Mouse (Mus musculus) large intestine, adult 2 months (tissue): Measurements from ENCODE around the gene Tmem232. TPM values are rescaled to one million over a fixed set of nuclear protein-coding genes. Genes with fewer than 3 reads are reported as not detected.

Experiments
- DNase-seq: peaks from one replicate; pipeline ENCODE4 v3.0.0-alpha.2; 2012; ENCODE audit warnings: low read depth, low spot score
- WGBS: fragments of 180-500 bp; shearing (Covaris S2); methylation state at CpG from one replicate; pipeline ENCODE4 v1.1.7; 2018; 5-methylcytosine and 5-hydroxymethylcytosine counted together
- polyA plus RNA-seq: library from polyadenylated mRNA; depleted of rRNA; stranded (reverse); fragments of >200 nt; gene quantifications from 2 replicates; pipeline ENCODE4 v1.2.3, GENCODE M21; 2012; rRNA removed

Gene Tmem232
- not detected in 2 replicates for polyA plus RNA-seq

DNA sequence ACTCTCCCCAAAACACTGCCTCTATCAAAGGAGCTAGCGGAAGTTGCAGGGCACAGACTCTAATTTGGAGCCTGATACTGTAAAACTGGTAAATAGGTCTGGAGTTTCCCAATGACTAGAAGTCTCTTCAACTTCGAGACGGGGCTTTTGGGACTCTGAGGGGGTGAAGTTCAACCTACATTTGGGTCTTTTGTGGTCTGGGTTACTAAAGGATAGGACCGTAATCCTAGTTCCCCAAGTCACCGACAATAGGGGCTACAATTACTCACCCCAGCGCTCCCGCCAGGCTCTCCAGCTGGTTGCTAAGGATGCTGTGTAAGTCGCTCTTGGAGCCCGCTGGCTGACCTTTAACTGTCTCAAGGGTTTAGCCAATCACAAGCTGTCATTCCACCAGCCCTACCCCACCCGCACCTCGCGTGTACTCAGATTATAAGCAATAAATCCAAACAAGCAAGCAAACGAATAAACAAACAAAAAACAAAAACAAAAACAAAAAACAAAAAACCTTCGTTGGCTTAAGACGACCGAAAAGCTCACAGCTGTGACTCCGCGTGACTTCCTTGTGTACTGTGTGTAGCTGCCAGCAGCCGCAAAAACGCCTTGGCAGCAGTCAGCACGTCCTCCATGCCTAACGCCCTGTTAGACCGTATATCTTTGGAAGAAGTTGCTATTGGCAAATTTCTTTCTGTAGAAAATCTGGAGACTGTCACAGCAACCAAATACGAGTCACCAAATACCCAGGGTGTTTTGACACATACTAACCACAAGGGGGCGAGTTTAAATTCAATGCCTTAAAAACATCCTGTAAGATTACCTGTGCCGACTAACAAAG lies at the start of gene Tmem232:
Gene Tmem232, minus strand, starts transcription at position 342 of the 832 bp plus-strand sequence.
- 11% methylated on average over 26 of the region's 26 CpGs for WGBS
- DNase-seq, result no peak

DNA sequence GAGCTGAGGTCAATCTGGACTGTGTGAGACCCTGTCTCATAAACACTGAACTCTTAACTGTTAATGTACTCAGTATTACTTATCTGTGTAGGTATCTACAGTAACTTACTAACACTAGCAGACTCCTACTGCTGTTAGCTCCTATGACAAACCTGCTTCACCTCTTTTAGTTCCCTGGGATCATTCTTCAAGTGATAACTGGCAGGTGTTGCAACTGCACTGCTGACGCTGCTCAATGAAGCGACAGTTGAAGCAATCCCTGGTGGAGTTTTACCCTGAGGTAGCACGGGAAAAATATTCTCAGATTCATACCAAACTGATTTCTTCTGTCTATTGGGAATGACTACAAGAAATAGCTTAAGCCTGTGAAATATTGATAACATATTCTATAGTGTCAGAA lies 46.3 kb upstream of the Tmem232 start:
- 80% methylated on average over 3 of the region's 3 CpGs for WGBS
- DNase-seq, result no peak

DNA sequence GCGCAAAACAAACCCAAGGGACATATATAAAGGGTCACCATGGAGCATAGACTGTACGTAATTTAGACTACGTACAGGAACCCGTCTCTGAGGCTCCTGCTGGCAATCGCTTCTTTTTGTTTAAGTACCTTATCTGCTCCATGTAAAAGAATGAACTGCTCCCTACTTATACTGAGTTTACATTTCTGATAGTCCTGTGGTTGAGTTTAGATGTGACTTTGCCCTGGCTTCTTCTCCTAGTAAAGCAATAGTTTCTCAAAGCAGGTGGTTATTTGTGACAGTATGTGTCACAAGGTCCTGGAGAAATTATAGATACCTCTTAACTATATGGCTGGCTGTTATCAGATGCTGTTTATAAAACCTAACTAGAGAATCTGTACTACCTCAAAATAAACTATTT lies 40.9 kb upstream of the Tmem232 start:
- DNase-seq, result no peak
- WGBS, result 89% methylated on average over 5 of the region's 5 CpGs

DNA sequence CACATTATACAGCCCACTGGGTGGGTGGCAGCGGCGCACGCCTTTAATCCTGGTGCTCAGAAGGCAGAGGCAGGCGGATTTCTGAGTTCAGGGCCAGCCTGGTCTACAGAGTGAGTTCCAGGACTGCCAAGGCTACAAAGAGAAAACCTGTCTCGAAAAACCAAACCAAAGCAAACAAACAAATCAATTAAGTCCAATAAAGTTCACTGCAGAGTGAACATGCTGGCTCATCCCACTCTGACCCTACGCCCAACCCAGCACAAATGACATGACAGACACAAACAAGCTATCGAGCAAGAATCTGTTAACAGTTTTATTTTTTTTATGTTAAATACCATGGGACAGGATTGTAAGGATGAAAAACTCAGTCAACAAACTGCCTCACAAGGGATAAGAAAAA lies 39.2 kb upstream of the Tmem232 start:
- DNase-seq, result no peak

DNA sequence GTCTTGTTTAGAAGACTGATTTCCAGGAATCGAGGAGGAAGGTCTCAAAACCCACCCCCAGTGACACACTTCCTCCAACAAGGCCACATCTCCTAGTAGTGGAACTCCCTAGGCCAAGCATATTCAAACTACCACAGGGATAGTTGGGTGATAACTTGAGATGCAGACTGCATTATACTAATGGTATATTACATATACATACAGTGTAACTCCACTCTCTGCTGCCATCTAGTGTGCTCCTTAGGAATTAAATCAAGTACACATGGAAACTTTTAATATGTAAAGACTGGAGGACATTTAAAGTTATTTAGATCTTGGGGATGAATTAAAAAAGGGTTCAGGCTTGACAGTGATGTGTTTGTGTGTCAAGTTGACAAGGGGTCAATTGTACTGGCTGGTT lies 34.8 kb upstream of the Tmem232 start:
- WGBS, result 60% methylated on average over 1 of the region's 1 CpGs

More for the DNA sequence above, 39.2 kb upstream of the Tmem232 start:
- 83% methylated on average over 7 of the region's 7 CpGs for WGBS

DNA sequence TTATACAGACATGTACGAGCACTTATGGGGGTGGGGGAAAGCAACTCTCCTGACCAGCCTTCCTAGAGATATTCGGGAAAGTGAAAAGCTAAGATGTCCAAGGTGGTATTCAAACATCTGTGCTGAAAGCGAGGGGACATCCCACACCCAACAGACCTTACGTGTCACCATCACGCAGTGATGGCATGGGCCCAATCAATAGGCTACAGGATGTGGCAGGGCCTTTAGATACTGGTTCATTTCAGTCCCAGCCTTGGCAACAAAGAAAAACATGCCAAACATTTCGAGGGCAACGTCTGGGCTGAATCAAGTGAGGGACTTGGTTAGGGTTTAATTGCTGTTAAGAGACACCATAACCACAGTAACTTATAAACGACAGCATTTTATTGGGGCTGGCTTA lies 34.3 kb upstream of the Tmem232 start:
- 59% methylated on average over 8 of the region's 8 CpGs for WGBS
- no peak for DNase-seq

More for the DNA sequence above, 34.8 kb upstream of the Tmem232 start:
- DNase-seq, result peak; percentile 22

- no peak for DNase-seq
- WGBS, result 81% methylated on average over 9 of the region's 9 CpGs
These were observed 31.3 kb upstream of the Tmem232 start for GRCm38 (mm10) chr17:65571866-65572265.

GRCm38 (mm10) chr17:65571466-65571865 lies 30.9 kb upstream of the Tmem232 start:
- WGBS, result 82% methylated on average over 8 of the region's 8 CpGs
- DNase-seq, result no peak

DNA sequence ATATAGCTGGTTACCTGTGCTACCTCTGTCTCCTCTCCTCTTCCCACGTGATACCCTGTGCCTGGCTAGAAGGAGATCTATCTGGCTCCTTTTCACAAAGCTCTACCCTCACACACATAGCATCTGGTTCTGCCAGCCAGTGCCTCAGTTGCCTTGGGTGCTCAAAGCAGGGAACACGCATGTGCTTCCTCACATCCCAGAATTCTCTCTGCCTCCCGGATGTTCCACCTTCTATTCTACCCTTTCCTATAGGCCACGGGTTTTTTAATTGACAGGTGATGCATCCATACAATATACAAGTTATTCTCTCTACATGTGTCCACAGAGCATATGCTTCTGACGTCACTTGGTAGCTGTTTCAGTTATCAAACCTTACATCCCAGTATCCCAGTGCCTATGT lies 23.6 kb upstream of the Tmem232 start:
- 75% methylated on average over 5 of the region's 5 CpGs for WGBS
- no peak for DNase-seq

- WGBS, result 31% methylated on average over 6 of the region's 6 CpGs
- DNase-seq, result no peak
These were observed 22.8 kb upstream of the Tmem232 start for GRCm38 (mm10) chr17:65563345-65563744.

DNA sequence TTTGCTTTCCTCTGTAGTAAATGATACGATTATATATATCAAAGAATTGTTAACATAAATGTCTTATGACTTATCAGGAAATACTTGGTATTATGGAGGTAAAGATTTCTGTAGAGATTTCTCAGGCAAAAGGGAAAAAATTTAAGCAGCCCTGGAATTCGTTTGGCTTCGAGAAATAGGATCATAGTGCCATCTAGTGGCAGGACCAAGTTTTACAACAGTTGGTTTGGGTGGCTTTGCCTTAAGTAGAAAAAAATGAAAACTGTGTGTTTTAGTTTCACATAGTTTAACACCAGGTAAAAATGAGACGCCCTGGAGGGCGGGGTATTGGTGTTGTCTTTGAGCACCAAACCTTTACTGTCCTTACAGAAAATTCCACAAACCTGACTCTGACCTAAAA lies 22.2 kb upstream of the Tmem232 start:
- DNase-seq, result no peak
- WGBS, result 2% methylated on average over 5 of the region's 5 CpGs

DNA sequence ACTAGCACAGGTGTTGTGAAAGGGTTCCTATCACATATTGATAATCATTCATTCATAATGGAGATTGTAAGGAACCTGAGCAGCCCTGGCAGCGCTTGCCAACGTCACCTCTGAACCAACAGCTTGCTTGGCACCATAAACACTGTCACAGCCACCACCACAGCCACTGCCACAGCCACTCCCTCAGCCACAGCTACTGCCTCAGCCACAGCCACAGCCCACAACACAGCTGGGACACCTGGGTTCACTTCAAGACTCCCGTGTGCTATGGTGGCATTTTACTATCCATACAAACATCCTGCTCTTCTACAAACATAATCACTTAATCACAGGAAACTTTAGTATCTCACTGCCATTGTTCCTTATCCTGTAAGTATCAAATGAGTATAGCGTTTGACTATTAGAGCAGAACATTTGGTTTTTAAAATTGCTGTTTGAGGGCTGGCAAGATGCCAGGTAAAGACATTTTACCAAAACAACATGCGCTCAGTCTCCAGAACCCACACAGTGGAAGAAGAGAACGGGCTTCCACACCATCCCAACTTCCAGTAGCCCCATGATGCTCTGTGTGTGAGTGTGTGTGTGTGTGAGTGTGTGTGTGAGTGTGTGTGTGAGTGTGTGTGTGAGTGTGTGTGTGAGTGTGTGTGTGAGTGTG lies 20.9 kb upstream of the Tmem232 start:
- no peak for DNase-seq
- 16% methylated on average over 6 of the region's 6 CpGs for WGBS

DNA sequence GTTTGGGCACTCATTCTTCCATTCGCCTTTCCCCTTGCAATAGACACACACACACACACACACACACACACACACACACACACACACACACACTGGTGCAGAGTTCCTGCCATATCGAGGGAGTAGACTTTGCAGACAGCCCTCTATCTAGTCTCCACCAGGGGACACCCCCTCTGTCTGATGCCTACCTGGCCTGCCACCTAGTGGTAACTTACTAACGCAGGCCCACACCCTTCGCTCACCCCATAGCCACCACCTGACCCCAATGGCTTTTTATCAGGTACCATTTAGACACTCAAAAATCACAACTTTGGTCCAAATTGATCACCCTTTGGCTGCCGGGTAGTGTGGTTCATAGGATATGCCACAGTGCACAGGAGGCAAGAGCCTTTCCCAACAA lies 18.7 kb upstream of the Tmem232 start:
- WGBS, result 44% methylated on average over 5 of the region's 5 CpGs
- no peak for DNase-seq

DNA sequence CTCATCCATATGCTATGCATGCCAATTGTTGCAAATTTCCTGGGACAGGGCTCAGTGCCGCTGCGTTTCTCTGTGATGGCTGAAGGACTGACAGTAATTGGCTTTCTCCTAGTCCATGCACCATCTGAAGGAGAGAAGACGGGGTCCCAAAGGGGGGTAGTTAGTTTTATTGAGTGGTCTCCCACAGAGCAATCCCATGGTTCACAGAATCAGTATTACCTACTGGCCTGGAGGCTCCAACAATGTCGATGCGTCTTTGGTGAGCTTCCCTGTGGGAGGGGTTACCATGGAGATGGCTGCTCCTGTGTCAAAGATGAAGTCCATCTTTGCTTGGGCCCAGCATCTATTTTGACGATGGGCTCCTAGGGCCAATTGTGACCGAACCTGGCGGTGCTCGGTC lies 18.2 kb upstream of the Tmem232 start:
- 65% methylated on average over 9 of the region's 9 CpGs for WGBS
- no peak for DNase-seq

- 36% methylated on average over 9 of the region's 9 CpGs for WGBS
- DNase-seq, result peak; percentile 64
These were observed 17.6 kb upstream of the Tmem232 start for GRCm38 (mm10) chr17:65558217-65558616.

DNA sequence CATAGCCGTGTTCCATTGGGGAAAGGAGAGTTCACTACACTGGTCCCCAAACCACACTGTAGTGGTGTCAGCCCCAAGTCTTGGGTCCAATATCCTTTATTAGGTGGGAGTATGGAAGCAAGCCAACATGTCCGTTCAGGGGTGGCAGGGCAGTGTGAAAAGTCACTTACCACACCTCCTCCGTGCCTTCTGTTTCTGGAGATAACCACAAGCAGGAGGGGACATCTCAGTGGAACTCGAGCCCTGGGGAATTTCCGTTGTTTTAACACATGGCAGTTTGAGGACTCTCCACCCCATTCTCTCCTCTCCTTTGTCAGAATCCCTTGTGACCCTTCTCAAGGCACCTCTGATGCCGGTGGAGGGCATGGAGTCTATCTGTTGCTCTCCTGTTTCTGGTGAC lies 16.6 kb upstream of the Tmem232 start:
- WGBS, result 56% methylated on average over 6 of the region's 6 CpGs

DNA sequence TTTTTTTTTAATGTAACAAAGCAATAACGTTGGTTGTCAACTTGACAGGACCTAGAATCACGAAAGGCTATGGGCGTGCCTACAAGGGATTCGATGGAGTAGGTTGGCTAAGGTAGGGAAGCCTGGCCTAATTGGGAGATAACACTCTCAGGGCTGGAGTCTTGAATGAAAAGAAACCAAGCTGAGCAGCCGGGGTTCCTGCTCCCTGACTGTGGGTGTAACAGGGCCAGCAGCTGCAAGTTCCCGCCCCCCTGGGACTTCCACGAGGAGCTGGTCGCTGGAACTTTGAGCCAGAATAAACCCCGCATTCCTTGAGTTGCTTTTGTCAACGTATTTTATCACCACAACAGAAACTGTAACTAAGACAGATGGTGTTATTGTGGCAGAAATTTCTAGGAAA lies 16.2 kb upstream of the Tmem232 start:
- WGBS, result 38% methylated on average over 10 of the region's 10 CpGs
- DNase-seq, result no peak

More for the DNA sequence above, 16.6 kb upstream of the Tmem232 start:
- DNase-seq, result no peak

GRCm38 (mm10) chr17:65552426-65552997 lies 11.9 kb upstream of the Tmem232 start:
- 59% methylated on average over 12 of the region's 12 CpGs for WGBS
- no peak for DNase-seq

GRCm38 (mm10) chr17:65550357-65550756 lies 9.8 kb upstream of the Tmem232 start:
- WGBS, result 87% methylated on average over 4 of the region's 4 CpGs
- DNase-seq, result no peak

DNA sequence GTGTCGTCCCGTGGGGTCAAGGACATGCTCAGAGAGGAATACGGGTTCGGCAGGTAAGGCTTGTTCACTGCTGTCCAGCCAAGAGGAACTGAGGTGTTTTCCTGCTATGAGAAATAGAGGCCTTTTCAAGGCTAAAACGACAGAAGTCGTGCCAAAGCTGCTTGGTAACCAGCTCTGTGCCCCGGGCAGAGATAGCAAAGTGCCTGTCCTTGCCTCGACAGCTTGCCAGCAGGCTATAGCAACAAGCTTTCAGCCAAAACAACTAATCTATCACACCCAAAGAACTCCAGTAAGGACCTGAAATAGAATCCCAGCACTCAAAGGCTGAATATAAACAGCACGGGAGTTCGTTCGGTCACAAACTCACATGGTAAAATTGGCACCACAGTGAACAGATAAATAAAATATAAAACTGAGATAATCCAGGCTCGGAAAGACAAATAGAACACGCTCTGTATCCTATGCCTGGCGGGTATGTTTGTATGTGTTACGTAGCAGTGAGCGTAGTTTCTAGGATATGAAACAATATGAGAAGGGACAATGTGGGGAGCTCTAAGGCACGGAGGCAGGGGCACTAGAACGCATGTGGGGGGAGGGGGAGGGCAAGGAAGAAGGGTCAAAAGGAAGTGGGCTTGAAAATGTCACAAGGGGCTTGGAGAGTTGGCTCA lies 8.2 kb upstream of the Tmem232 start:
- WGBS, result 28% methylated on average over 18 of the region's 18 CpGs
- DNase-seq, result no peak
